Mouse (Mus musculus) urinary bladder, postnatal 10 days (tissue): ENCODE results near the gene C4b.
"Not testable (repeated sequence)": the region's sequence is repeated elsewhere in the genome, so short reads cannot be mapped to it uniquely, and the experiment has no call there.

Experiments
- DNase-seq: peaks from one replicate; pipeline ENCODE4 v3.0.0; 2022; ENCODE audit warnings: low spot score

The C4b gene

GRCm38 (mm10) chr17:34706476-34706875 is 37.2 kb downstream of the C4b start:
- DNase-seq, result not testable (repeated sequence)

- DNase-seq, result no peak
Observed at GRCm38 (mm10) chr17:34700671-34701071, 43.0 kb downstream of the C4b start.

GRCm38 (mm10) chr17:34699575-34700408 is 43.9 kb downstream of the C4b start:
- no peak for DNase-seq

- DNase-seq, result no peak
Observed at GRCm38 (mm10) chr17:34692906-34693305, 50.8 kb downstream of the C4b start.

- no peak for DNase-seq
Observed at GRCm38 (mm10) chr17:34690458-34690857, 53.2 kb downstream of the C4b start.

- DNase-seq, result no peak
Observed at GRCm38 (mm10) chr17:34688889-34689288, 54.8 kb downstream of the C4b start.

- DNase-seq, result no peak
Observed at GRCm38 (mm10) chr17:34685120-34686110, 58.3 kb downstream of the C4b start.

- no peak for DNase-seq
Observed at GRCm38 (mm10) chr17:34684253-34684893, 59.3 kb downstream of the C4b start.

- DNase-seq, result no peak
Observed at GRCm38 (mm10) chr17:34683686-34684220, 59.9 kb downstream of the C4b start.

GRCm38 (mm10) chr17:34683179-34683578 is 60.5 kb downstream of the C4b start:
- DNase-seq, result no peak

- DNase-seq, result no peak
Observed at GRCm38 (mm10) chr17:34681881-34682536, 61.7 kb downstream of the C4b start.

GRCm38 (mm10) chr17:34681132-34681571 is 62.5 kb downstream of the C4b start:
- DNase-seq, result no peak

- DNase-seq, result no peak
Observed at GRCm38 (mm10) chr17:34680621-34681020, 63.1 kb downstream of the C4b start.

GRCm38 (mm10) chr17:34680191-34680590 is 63.5 kb downstream of the C4b start:
- DNase-seq, result no peak
